Comparison of ENCODE assay signal across 7 mouse cellular contexts in the genomic region with DNA sequence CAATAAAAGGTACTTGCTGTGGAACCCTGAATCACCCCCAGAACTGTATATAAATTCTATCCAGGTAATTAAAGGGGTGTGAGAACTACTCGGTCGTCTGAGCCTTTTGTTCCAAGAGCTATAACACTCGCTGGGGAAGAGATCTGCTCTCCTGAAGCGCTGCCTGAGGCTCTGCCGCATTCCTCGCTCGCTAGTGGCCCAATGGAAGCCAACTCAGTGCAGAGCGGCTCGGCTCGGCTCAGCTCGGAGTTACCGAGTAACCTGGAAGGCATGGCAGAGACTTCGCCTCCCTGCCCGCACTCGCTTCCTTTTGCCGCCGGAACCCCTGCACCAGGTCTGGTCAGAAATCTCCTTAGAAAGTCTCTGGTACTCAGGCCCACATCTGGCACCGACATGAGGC. TPM values are rescaled to one million over a fixed set of nuclear protein-coding genes. Genes with fewer than 3 reads are reported as not detected.
DNase-seq lines count a peak whose midpoint lies in the region; ATAC-seq and TF ChIP-seq lines count a peak whose summit lies in the region.

No protein-coding gene starts in this region.

- 25% methylated on average over 18 of the region's 18 CpGs for WGBS in forebrain, embryonic 11.5 days
- 4% methylated on average over 18 of the region's 18 CpGs for WGBS in kidney, postnatal 0 days
- 17% methylated on average over 18 of the region's 18 CpGs for WGBS in midbrain, embryonic 15.5 days

- no peak for TF ChIP-seq CTCF in kidney, postnatal 0 days (IDR thresholded peaks at IDR 0.05; ENCODE audit: low read depth)

- no peaks in the 10 kb centered on the region for H3K36me3 ChIP-seq in forebrain, embryonic 11.5 days (ENCODE audit: control insufficient read depth, insufficient read depth, low read length)
- no peaks in the 10 kb centered on the region for H3K36me3 ChIP-seq in kidney, postnatal 0 days (ENCODE audit: insufficient read depth, low read length)
- no peaks in the 10 kb centered on the region for H3K36me3 ChIP-seq in midbrain, embryonic 15.5 days (replicated peaks)

- H3K4me2 ChIP-seq in forebrain, embryonic 11.5 days (ENCODE audit: low read depth, low read length, severe bottlenecking): peak overlapping the region; percentile 21
- peak overlapping the region; percentile 44 for H3K4me2 ChIP-seq in kidney, postnatal 0 days (ENCODE audit: low read length)
- H3K4me2 ChIP-seq in midbrain, embryonic 15.5 days: peak overlapping the region; percentile 26; the same call in 1 of the 2 replicates

- DNase-seq in forebrain, embryonic 11.5 days (ENCODE audit: low spot score): peak; percentile 62
- peak; percentile 54 for DNase-seq in kidney, postnatal 0 days (ENCODE audit: low spot score)
- no peak for DNase-seq in spleen, postnatal 14 days (ENCODE audit: low spot score in 2 of 2)
- no peak for DNase-seq in adrenal gland, postnatal 25 days

- peak overlapping the region; percentile 21; the same call in 1 of the 2 replicates for H3K9ac ChIP-seq in forebrain, embryonic 11.5 days (ENCODE audit: low read length)
- peak overlapping the region; percentile 44; the same call in 1 of the 2 replicates for H3K9ac ChIP-seq in kidney, postnatal 0 days (ENCODE audit: low read depth, low read length)
- no peak overlapping the region for H3K9ac ChIP-seq in midbrain, embryonic 15.5 days

- H3K27me3 ChIP-seq in forebrain, embryonic 11.5 days (ENCODE audit: control insufficient read depth, insufficient read depth, low read length): no peaks in the 10 kb centered on the region
- H3K27me3 ChIP-seq in kidney, postnatal 0 days (ENCODE audit: insufficient read depth, low read length): no peaks in the 10 kb centered on the region
- H3K27me3 ChIP-seq in midbrain, embryonic 15.5 days (replicated peaks): no peaks in the 10 kb centered on the region

- no peak overlapping the region for H3K4me3 ChIP-seq in forebrain, embryonic 11.5 days (ENCODE audit: low read depth, low read length)
- H3K4me3 ChIP-seq in kidney, postnatal 0 days (replicated peaks; ENCODE audit: low read depth, low read length): peak overlapping the region; percentile 23
- H3K4me3 ChIP-seq in midbrain, embryonic 15.5 days: no peak overlapping the region

- ATAC-seq in common myeloid progenitor, adult 5-6 weeks (replicated peaks; ENCODE audit: low read depth, poor library complexity, severe bottlenecking): 0 out of 2 replicates have a peak, but pooled peaks have one; percentile 25
- no peak for ATAC-seq in forebrain, embryonic 11.5 days (replicated peaks; ENCODE audit: low FRiP score)
- ATAC-seq in kidney, postnatal 0 days (replicated peaks; ENCODE audit: low FRiP score, low read depth): peak; percentile 66; the same call in 1 of the 2 replicates
- ATAC-seq in midbrain, embryonic 15.5 days (replicated peaks): no peak
- no peak for ATAC-seq in monocyte, adult 5-6 weeks (replicated peaks; ENCODE audit: insufficient number of reproducible peaks, low FRiP score, low TSS enrichment, poor library complexity, severe bottlenecking)

- H3K4me1 ChIP-seq in forebrain, embryonic 11.5 days (replicated peaks; ENCODE audit: control insufficient read depth, insufficient read depth, low read length): no peaks in the 10 kb centered on the region
- H3K4me1 ChIP-seq in kidney, postnatal 0 days (replicated peaks; ENCODE audit: insufficient read depth, low read length): no peaks in the 10 kb centered on the region
- H3K4me1 ChIP-seq in midbrain, embryonic 15.5 days: 0 out of 2 replicates have a peak, but pooled peaks cover 3% of the 10 kb centered on the region

- H3K9me3 ChIP-seq in forebrain, embryonic 11.5 days (ENCODE audit: control insufficient read depth, low read length): no peaks in the 10 kb centered on the region
- H3K9me3 ChIP-seq in kidney, postnatal 0 days (replicated peaks; ENCODE audit: low read length): no peaks in the 10 kb centered on the region
- no peaks in the 10 kb centered on the region for H3K9me3 ChIP-seq in midbrain, embryonic 15.5 days

- H3K27ac ChIP-seq in forebrain, embryonic 11.5 days (ENCODE audit: low read depth, low read length): no peak overlapping the region
- H3K27ac ChIP-seq in kidney, postnatal 0 days: peak overlapping the region; percentile 70
- H3K27ac ChIP-seq in midbrain, embryonic 15.5 days: no peak overlapping the region

RNA-seq across cellular contexts. Expression of a gene that starts 36.5 kb away (rescaled TPM):
- total RNA-seq in common myeloid progenitor, adult 5-6 weeks (2017): 12.9 and 39.4 TPM in 2 replicates
- polyA plus RNA-seq in forebrain, embryonic 11.5 days (2014; fragmentation: Nextera tagmentation; extraction: Ambion mirVana): 33.4 and 36.6 TPM in 2 replicates
- 12.5 and 12.9 TPM in 2 replicates for polyA plus RNA-seq in kidney, postnatal 0 days (2015; fragmentation: Nextera tagmentation; extraction: Ambion mirVana)
- polyA plus RNA-seq in midbrain, embryonic 15.5 days (2015; fragmentation: Nextera tagmentation; extraction: Ambion mirVana): 25.5 and 26.6 TPM in 2 replicates
- total RNA-seq in adrenal gland, postnatal 25 days (2021): 25.1 and 25.4 TPM in 2 replicates
- 1.7 to 7.4 TPM (median 2.3 TPM) in 3 replicates for total RNA-seq in monocyte, adult 5-6 weeks (2017)

RNA-seq across cellular contexts. Expression of a gene that starts 56.7 kb away (rescaled TPM):
- total RNA-seq in common myeloid progenitor, adult 5-6 weeks (2017): 54.4 and 68.0 TPM in 2 replicates
- 59.5 and 65.8 TPM in 2 replicates for polyA plus RNA-seq in forebrain, embryonic 11.5 days (2014; fragmentation: Nextera tagmentation; extraction: Ambion mirVana)
- polyA plus RNA-seq in kidney, postnatal 0 days (2015; fragmentation: Nextera tagmentation; extraction: Ambion mirVana): 56.1 and 70.9 TPM in 2 replicates
- 52.9 and 59.2 TPM in 2 replicates for polyA plus RNA-seq in midbrain, embryonic 15.5 days (2015; fragmentation: Nextera tagmentation; extraction: Ambion mirVana)
- 64.9 and 114 TPM in 2 replicates for total RNA-seq in adrenal gland, postnatal 25 days (2021)
- 22.5 to 27.9 TPM (median 23.5 TPM) in 3 replicates for total RNA-seq in monocyte, adult 5-6 weeks (2017)

Comparison
In these comparisons a context has a peak if more than half of its experiments do, and no peak if none do; other contexts are left out.
1. ATAC-seq: peak in common myeloid progenitor, adult 5-6 weeks (single experiment) and kidney, postnatal 0 days (single experiment); none in forebrain, embryonic 11.5 days (single experiment), midbrain, embryonic 15.5 days (single experiment) and monocyte, adult 5-6 weeks (single experiment).
2. DNase-seq: peak in forebrain, embryonic 11.5 days (single experiment) and kidney, postnatal 0 days (single experiment); none in spleen, postnatal 14 days (0 of 2) and adrenal gland, postnatal 25 days (single experiment).
3. Peak in every context shown above with its lines, with median percentiles within 50 percentile points of each other: H3K4me2 ChIP-seq.